Mouse (Mus musculus): ENCODE results near the gene Ccnl2.

GRCm38 (mm10) chr4:155802741-155803339, 9.4 kb upstream of the Ccnl2 start, which contains the start of gene Mrpl20:
- TF ChIP-seq CTCF (IDR thresholded peaks at IDR 0.05; ENCODE audit: control insufficient read depth, insufficient read depth, insufficient replicate concordance, low read depth, low read length) = no peak
- no peak for TF ChIP-seq POLR2A (IDR thresholded peaks at IDR 0.05; ENCODE audit: control insufficient read depth, low read depth, low read length)
